Mouse (Mus musculus) kidney, adult 18-20 months (tissue): ENCODE measurements at regions not wholly inside any gene's neighbourhood (a gene's known extent, or its start where the extent isn't known, plus 50 kb on each side); places are given as distances from the start of the nearest gene placed in this dataset.

ENCODE experiments used
- DNase-seq: peaks from one replicate; pipeline ENCODE4 v3.0.0; 2021

DNA sequence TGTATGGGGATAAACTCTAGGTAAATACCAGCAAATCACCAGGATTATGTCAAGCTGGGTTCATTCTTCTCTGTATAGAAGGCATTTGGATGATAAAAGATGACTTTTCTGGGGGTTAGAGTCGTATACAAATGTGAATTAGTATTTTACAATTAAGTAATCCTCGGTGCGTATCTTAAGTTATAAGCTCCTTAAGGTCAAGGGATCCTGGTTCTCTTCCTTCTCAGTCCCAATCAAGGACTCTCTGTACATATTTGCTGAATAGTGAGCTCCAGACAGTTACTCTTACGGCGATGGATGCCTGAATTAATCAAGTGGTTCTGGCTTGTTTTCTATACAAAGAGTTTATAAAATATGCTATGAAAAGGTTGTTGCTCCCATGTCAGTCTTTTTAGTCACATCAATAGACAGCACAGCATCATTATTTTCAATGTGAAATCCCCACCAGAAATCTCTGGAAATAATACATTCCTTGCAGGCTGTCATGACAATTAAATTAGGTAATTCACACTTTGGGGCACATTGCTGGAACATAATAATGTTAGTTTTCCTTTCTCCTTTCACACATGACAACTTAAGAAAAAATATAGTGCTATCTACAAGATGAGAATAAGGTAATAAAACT is 64.0 kb upstream of the Cwc22 start:
- DNase-seq: no peak

DNA sequence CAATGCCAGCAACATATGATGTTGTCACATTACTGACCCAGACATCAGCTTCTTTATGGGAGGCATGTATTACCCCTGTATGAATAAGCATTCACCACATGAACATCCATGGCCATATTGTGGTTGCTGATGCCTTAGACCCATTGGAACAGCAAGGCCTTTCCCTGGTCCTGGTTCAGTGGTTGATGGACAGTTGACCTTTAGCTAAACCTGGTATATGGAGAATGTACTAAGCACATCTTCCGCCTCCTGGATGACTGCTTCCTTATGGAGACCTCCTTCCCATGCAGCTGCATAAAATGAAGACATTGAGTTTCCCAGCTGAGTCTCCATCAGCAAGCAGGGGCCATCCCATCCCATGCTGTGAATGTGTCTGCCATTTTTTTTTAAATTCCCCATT is 61.9 kb upstream of the Cwc22 start:
- no peak for DNase-seq

DNA sequence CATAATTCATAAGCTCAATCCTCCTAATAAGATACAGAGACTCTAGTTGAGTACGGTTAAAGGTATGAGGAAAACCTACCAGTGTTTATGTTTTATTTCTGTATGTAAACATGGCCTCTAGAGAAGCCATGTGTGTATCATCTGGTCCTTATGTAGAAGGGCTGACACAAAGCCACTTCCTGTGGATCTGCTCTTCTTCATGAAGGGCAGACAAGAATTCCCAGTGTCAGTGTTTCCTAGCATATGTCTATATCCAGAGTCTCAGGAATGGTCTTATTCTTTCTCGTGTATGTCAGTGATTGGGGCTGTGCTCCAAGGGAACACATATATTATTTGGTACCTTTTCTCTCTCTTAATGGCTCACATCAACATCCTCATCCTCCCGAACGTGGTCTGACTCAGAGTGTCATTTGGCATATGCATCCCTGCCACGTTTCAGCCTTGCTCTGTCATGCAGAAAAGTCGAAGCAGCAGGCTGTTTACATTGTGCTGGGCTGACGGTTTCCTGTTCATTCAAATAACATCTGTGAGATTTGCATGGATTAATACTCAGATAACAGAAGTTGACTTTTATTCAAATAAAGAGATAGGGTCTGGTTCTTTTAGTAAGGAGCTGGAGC is 59.3 kb upstream of the Cwc22 start:
- DNase-seq: no peak

GRCm38 (mm10) chr2:78004426-78004825 is 58.3 kb upstream of the Cwc22 start:
- no peak for DNase-seq
